Mouse (Mus musculus) cortical plate, adult 2 months (tissue): ENCODE measurements around the gene Hspa1b. TPM values are rescaled to one million over a fixed set of nuclear protein-coding genes. Genes with fewer than 3 reads are reported as not detected.
"Not testable (repeated sequence)": the region's sequence is repeated elsewhere in the genome, so short reads cannot be mapped to it uniquely, and the experiment has no call there.

Experiments
- H3K27ac ChIP-seq: fragments of 200-500 bp; 2 replicates; pipeline ENCODE4 v1.5.1; 2012; ENCODE audit warnings: low read length, control low read depth, inconsistent platforms; ENCODE audit not compliant: insufficient read depth
- H3K4me1 ChIP-seq: fragments of 200-500 bp; 2 replicates; pipeline ENCODE4 v1.6.1; 2011; ENCODE audit warnings: low read length; ENCODE audit not compliant: control insufficient read depth, insufficient read depth
- H3K4me3 ChIP-seq: fragments of 200-500 bp; 2 replicates; pipeline ENCODE4 v1.5.1; 2011; ENCODE audit warnings: mild to moderate bottlenecking, low read length, control low read depth; ENCODE audit not compliant: insufficient read depth
- CTCF ChIP-seq: fragments of 200-500 bp; IDR thresholded peaks from 2 replicates; pipeline ENCODE4 v1.5.1; 2011; ENCODE audit warnings: mild to moderate bottlenecking, control low read depth, low read length; ENCODE audit not compliant: insufficient read depth; ENCODE audit errors: extremely low read depth
- POLR2A ChIP-seq: fragments of 200-500 bp; IDR thresholded peaks from 2 replicates; pipeline ENCODE4 v1.6.1; 2011; ENCODE audit warnings: mild to moderate bottlenecking, low read length, control low read depth; ENCODE audit not compliant: insufficient read depth; ENCODE audit errors: extremely low read depth
- polyA plus RNA-seq: library from polyadenylated mRNA; depleted of rRNA; stranded (reverse); fragments of >200 nt; gene quantifications from 2 replicates; pipeline ENCODE4 v1.2.3, GENCODE M21; 2012

The Hspa1b gene
- polyA plus RNA-seq, 1 experiment, result 8.4 TPM

- Histone ChIP-seq H3K4me3 (no peak overlapping the region), H3K27ac (no peak overlapping the region), H3K4me1 (peaks cover 3% of the 10 kb centered on the region)
- TF ChIP-seq POLR2A (no peak), CTCF (no peak)
Measured at GRCm38 (mm10) chr17:34954831-34955230, 4.2 kb downstream of the Hspa1b start.

- Histone ChIP-seq H3K4me1 (peaks cover 3% of the 10 kb centered on the region), H3K27ac (no peak overlapping the region), H3K4me3 (no peak overlapping the region)
- no peak for TF ChIP-seq POLR2A
- TF ChIP-seq CTCF, result no peak
Measured at GRCm38 (mm10) chr17:34953904-34954303, 5.1 kb downstream of the Hspa1b start.

- Histone ChIP-seq H3K27ac (no peak overlapping the region), H3K4me3 (no peak overlapping the region), H3K4me1 (peaks cover 3% of the 10 kb centered on the region)
- TF ChIP-seq POLR2A (no peak), CTCF (no peak)
Measured at GRCm38 (mm10) chr17:34953258-34953657, 5.8 kb downstream of the Hspa1b start.

GRCm38 (mm10) chr17:34952378-34953040, 6.5 kb downstream of the Hspa1b start:
- H3K4me3 ChIP-seq, result peak overlapping the region; percentile 97
- peaks cover 3% of the 10 kb centered on the region for H3K4me1 ChIP-seq
- peak; percentile 88 for TF ChIP-seq POLR2A
- peak; percentile 55 for TF ChIP-seq CTCF
- peak overlapping the region; percentile 90 for H3K27ac ChIP-seq

GRCm38 (mm10) chr17:34951636-34952377, 7.2 kb downstream of the Hspa1b start:
- H3K4me1 ChIP-seq, result peaks cover 3% of the 10 kb centered on the region
- peak overlapping the region; percentile 90 for H3K27ac ChIP-seq
- no peak for TF ChIP-seq CTCF
- no peak for TF ChIP-seq POLR2A

GRCm38 (mm10) chr17:34950514-34951455, 8.3 kb downstream of the Hspa1b start:
- TF ChIP-seq CTCF, result no peak
- no peak for TF ChIP-seq POLR2A
- peaks cover 3% of the 10 kb centered on the region for H3K4me1 ChIP-seq
- H3K4me3 ChIP-seq, result peak overlapping the region; percentile 97
- H3K27ac ChIP-seq, result no peak overlapping the region

More at GRCm38 (mm10) chr17:34951636-34952377, 7.2 kb downstream of the Hspa1b start:
- peak overlapping the region; percentile 97 for H3K4me3 ChIP-seq

- Histone ChIP-seq H3K4me1 (peaks cover 3% of the 10 kb centered on the region), H3K27ac (no peak overlapping the region), H3K4me3 (no peak overlapping the region)
- no peak for TF ChIP-seq POLR2A
- no peak for TF ChIP-seq CTCF
Measured at GRCm38 (mm10) chr17:34949553-34949969, 9.5 kb downstream of the Hspa1b start.

GRCm38 (mm10) chr17:34948721-34949552, 10.1 kb downstream of the Hspa1b start:
- not testable (repeated sequence) for H3K4me1 ChIP-seq, H3K4me3 ChIP-seq, H3K27ac ChIP-seq

- peaks cover 3% of the 10 kb centered on the region for H3K4me1 ChIP-seq
- no peak overlapping the region for H3K27ac ChIP-seq
- TF ChIP-seq POLR2A, result no peak
- peak; percentile 30; the same call in 1 of the 2 replicates for TF ChIP-seq CTCF
- H3K4me3 ChIP-seq, result no peak overlapping the region
Measured at GRCm38 (mm10) chr17:34947606-34948005, 11.4 kb downstream of the Hspa1b start.
